Mouse (Mus musculus) forebrain, embryonic 11.5 days (tissue): ENCODE results near the gene Ecpas. TPM values are rescaled to one million over a fixed set of nuclear protein-coding genes. Genes with fewer than 3 reads are reported as not detected.

Experiments
- ATAC-seq: fragments of 200-750 bp; cut with Nextera tagmentation; replicated peaks from 2 replicates; pipeline ENCODE4 v1.8.0; 2017; ENCODE audit warnings: moderate TSS enrichment; ENCODE audit not compliant: low FRiP score
- DNase-seq: peaks from one replicate; pipeline ENCODE4 v3.0.0-alpha.2; 2017; ENCODE audit warnings: low spot score
- H3K27ac ChIP-seq: fragments of 300-500 bp; sonication (generic); 2 replicates; pipeline ENCODE4 v1.5.1; 2014; ENCODE audit warnings: low read depth, low read length
- H3K27me3 ChIP-seq: fragments of 300-500 bp; sonication (generic); 2 replicates; pipeline ENCODE4 v1.6.1; 2014; ENCODE audit warnings: mild to moderate bottlenecking, low read length, mixed read lengths; ENCODE audit not compliant: control insufficient read depth, insufficient read depth
- H3K36me3 ChIP-seq: fragments of 300-500 bp; sonication (generic); 2 replicates; pipeline ENCODE4 v1.6.1; 2014; ENCODE audit warnings: mild to moderate bottlenecking, low read length, moderate library complexity, mixed read lengths; ENCODE audit not compliant: control insufficient read depth, insufficient read depth
- H3K4me1 ChIP-seq: fragments of 300-500 bp; sonication (generic); replicated peaks from 2 replicates; pipeline ENCODE4 v1.6.1; 2014; ENCODE audit warnings: low read length, mixed read lengths; ENCODE audit not compliant: control insufficient read depth, insufficient read depth
- H3K4me2 ChIP-seq: fragments of 300-500 bp; sonication (generic); 2 replicates; pipeline ENCODE4 v1.6.1; 2014; ENCODE audit warnings: low read depth, mild to moderate bottlenecking, low read length, moderate library complexity, mixed read lengths; ENCODE audit not compliant: severe bottlenecking
- H3K4me3 ChIP-seq: fragments of 300-500 bp; sonication (generic); 2 replicates; pipeline ENCODE4 v1.5.1; 2014; ENCODE audit warnings: low read depth, low read length
- H3K9ac ChIP-seq: fragments of 300-500 bp; sonication (generic); 2 replicates; pipeline ENCODE4 v1.6.1; 2014; ENCODE audit warnings: low read length
- H3K9me3 ChIP-seq: fragments of 300-500 bp; sonication (generic); 2 replicates; pipeline ENCODE4 v1.6.1; 2016; ENCODE audit warnings: low read length, mixed read lengths; ENCODE audit not compliant: control insufficient read depth
- WGBS: fragments of 180-500 bp; shearing (Covaris S2); extraction: QIAGEN DNeasy Blood & Tissue Kit; methylation state at CpG from one replicate; pipeline ENCODE4 v1.1.7; 2014; 5-methylcytosine and 5-hydroxymethylcytosine counted together
- polyA plus RNA-seq: library from polyadenylated mRNA; unstranded; fragments of >200 nt; fragmentation: Nextera tagmentation; extraction: Ambion mirVana; gene quantifications from 2 replicates; pipeline ENCODE4 v1.2.1, GENCODE M21; 2014

Gene Ecpas
- polyA plus RNA-seq, 1 experiment from 2014 or later, result 43.2 TPM

DNA sequence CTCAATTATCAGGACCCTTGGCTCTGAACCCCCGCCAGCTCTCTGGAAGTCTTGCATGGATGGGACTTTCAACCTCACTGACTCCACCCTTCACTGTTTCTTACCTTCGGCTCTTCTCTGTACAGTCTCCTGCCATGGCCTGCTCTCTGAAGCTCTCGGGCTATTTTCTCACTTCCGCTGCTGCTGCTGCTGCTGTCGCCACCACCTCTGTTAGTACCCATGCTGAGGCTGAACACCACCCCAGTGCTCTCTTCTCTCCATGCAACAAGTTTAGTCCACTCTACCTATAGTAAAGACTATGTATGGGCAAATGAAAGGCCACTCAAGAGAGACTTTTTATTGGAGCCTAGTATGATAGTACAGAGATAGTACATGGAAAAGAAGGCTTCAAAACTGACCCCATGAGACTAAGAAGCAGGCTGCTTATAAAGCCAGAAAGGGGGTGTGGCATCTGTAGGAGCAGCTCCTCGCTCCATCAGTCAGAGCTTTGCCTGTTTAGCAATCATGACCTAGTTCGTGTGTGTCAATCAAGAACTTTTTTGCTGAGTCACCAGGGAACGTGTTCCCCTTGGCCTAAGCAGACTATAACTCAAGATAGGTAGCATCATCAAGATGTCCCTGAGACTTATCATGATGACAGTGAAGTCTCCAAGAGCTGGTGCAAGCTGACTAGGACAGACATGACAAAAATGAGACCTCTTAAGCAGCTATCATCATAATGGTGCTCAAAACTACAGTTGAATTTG lies 2.7 kb upstream of the Ecpas start:
- no peak for ATAC-seq
- no peaks in the 10 kb centered on the region for H3K27me3 ChIP-seq
- H3K4me2 ChIP-seq, result no peak overlapping the region
- WGBS, result 83% methylated on average over 8 of the region's 8 CpGs
- H3K27ac ChIP-seq, result no peak overlapping the region
- no peak for DNase-seq
- H3K36me3 ChIP-seq, result no peaks in the 10 kb centered on the region
- H3K4me1 ChIP-seq, result peaks cover 6% of the 10 kb centered on the region; the same call in 1 of the 2 replicates
- H3K9ac ChIP-seq, result no peak overlapping the region
- H3K4me3 ChIP-seq, result no peak overlapping the region
- no peaks in the 10 kb centered on the region for H3K9me3 ChIP-seq

- Histone ChIP-seq H3K4me1 (peaks cover 6% of the 10 kb centered on the region; the same call in 1 of the 2 replicates), H3K36me3 (no peaks in the 10 kb centered on the region), H3K4me3 (no peak overlapping the region), H3K9me3 (no peaks in the 10 kb centered on the region), H3K27me3 (no peaks in the 10 kb centered on the region), H3K9ac (no peak overlapping the region), H3K4me2 (peak overlapping the region; percentile 61; the same call in 1 of the 2 replicates), H3K27ac (no peak overlapping the region)
- ATAC-seq (no peak), DNase-seq (no peak)
- 41% methylated on average over 3 of the region's 3 CpGs for WGBS
These were observed 932 bp upstream of the Ecpas start for GRCm38 (mm10) chr4:58913336-58914026.

- peak; percentile 79 for ATAC-seq
- Histone ChIP-seq H3K27me3 (no peaks in the 10 kb centered on the region), H3K4me1 (peaks cover 6% of the 10 kb centered on the region; the same call in 1 of the 2 replicates), H3K27ac (peak overlapping the region; percentile 93), H3K9me3 (no peaks in the 10 kb centered on the region), H3K36me3 (no peaks in the 10 kb centered on the region), H3K9ac (peak overlapping the region; percentile 96), H3K4me3 (peak overlapping the region; percentile 93), H3K4me2 (peak overlapping the region; percentile 61)
- under 1% methylated on average over 102 of the region's 126 CpGs for WGBS
- DNase-seq, result peak; percentile 89
These were observed 519 bp downstream of the Ecpas start for GRCm38 (mm10) chr4:58911831-58912628.

DNA sequence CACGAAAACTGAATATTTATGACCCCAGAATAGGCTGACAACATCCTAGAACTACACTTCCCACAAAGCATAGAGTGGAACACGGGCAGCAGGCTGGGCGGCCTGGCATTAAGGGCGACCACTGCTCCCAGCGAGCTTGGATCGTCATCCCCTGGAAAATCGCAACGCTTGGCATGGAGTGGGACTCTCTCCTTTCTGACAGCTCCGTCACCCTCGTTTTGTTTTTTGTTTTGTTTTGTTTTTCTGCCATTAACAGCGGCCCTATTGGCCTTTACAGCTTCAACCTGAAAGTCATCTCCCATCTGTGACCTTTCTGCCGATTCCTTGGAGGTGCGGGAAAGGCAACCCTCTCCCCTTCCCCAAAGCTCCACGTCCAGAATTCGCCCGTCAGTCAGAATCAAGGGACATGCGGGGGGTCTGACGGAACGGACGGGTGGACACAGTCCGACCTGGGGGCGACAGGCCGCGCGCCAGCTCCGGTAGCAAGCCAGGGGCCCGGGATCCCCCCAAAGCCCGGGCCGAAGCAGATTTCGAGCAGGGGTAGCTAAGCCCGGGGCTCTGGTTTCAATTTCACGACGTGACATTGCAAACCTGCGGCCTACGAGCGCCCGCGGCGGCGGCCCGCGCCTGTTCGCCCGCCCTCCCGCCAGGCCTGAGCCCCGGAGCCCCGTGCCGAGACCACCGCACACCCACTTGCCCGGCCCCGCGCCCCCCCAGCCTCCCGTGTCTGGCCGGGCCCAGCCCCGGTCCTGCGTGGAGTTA lies 1.3 kb downstream of the Ecpas start:
- DNase-seq (peak; percentile 86), ATAC-seq (peak; percentile 58)
- peak overlapping the region; percentile 61 for H3K4me2 ChIP-seq
- peaks cover 6% of the 10 kb centered on the region; the same call in 1 of the 2 replicates for H3K4me1 ChIP-seq
- H3K9me3 ChIP-seq, result no peaks in the 10 kb centered on the region
- H3K36me3 ChIP-seq, result no peaks in the 10 kb centered on the region
- no peaks in the 10 kb centered on the region for H3K27me3 ChIP-seq
- H3K9ac ChIP-seq, result peak overlapping the region; percentile 96
- H3K27ac ChIP-seq, result peak overlapping the region; percentile 93
- WGBS, result 1% methylated on average over 47 of the region's 56 CpGs
- H3K4me3 ChIP-seq, result peak overlapping the region; percentile 93

- Histone ChIP-seq H3K4me1 (peaks cover 6% of the 10 kb centered on the region; the same call in 1 of the 2 replicates), H3K4me2 (peak overlapping the region; percentile 61), H3K4me3 (peak overlapping the region; percentile 93), H3K9me3 (no peaks in the 10 kb centered on the region), H3K9ac (peak overlapping the region; percentile 96), H3K27ac (no peak overlapping the region), H3K27me3 (no peaks in the 10 kb centered on the region), H3K36me3 (no peaks in the 10 kb centered on the region)
- DNase-seq (no peak), ATAC-seq (no peak)
- 37% methylated on average over 16 of the region's 16 CpGs for WGBS
These were observed 2.1 kb downstream of the Ecpas start for GRCm38 (mm10) chr4:58910175-58911068.

DNA sequence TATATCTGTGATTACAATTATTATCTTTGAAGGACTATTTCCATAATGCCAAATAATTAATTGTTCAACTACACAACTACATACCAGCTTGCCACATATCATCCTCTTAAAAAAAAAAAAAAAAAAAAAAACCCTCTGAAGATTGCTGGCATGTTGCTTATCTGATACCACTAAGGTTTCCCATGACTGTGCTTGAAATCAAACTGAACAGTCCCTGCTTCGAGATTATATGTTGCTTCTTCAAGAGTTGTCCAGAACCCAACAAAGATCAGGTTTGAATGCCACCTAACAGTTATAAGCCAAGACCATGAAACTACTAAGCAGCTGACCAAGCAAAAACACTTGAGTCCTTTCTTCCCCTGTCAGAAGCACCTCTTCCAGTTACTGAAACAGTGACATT lies 5.1 kb downstream of the Ecpas start:
- ATAC-seq (no peak), DNase-seq (no peak)
- Histone ChIP-seq H3K9ac (no peak overlapping the region), H3K4me3 (no peak overlapping the region), H3K4me2 (no peak overlapping the region), H3K36me3 (no peaks in the 10 kb centered on the region), H3K9me3 (no peaks in the 10 kb centered on the region), H3K27me3 (no peaks in the 10 kb centered on the region), H3K4me1 (peaks cover 3% of the 10 kb centered on the region; the same call in 1 of the 2 replicates), H3K27ac (no peak overlapping the region)
- WGBS, result 88% methylated on average over 1 of the region's 1 CpGs

DNA sequence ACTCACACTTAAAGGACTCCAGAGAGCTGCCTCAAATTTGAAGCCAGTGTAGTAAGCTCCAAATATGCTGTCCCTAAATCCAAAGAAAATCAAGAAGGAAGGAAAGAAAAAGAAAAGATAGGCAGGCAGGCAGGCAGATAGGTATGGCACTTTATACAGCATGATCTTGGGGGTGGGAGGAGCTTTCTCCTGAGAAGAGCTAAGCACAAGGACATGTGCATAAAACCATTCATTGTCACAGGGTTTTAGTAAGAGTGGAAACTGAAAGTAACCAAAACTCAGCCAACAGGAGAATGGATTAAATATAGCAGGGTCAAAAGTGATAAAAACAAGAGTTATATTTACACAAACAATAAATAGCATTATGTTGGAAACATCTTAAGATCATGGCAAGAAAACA lies 14.2 kb downstream of the Ecpas start:
- Histone ChIP-seq H3K4me2 (no peak overlapping the region), H3K4me3 (no peak overlapping the region), H3K27ac (no peak overlapping the region), H3K27me3 (no peaks in the 10 kb centered on the region), H3K4me1 (no peaks in the 10 kb centered on the region), H3K36me3 (no peaks in the 10 kb centered on the region), H3K9ac (no peak overlapping the region), H3K9me3 (no peaks in the 10 kb centered on the region)
- DNase-seq, result no peak
- no peak for ATAC-seq
